Mouse (Mus musculus) testis, adult 2 months (tissue): ENCODE measurements around the gene Plin1. TPM values are rescaled to one million over a fixed set of nuclear protein-coding genes. Genes with fewer than 3 reads are reported as not detected.

Source experiments
- H3K27ac ChIP-seq: fragments of 200-500 bp; 2 replicates; pipeline ENCODE4 v1.5.1; 2012; ENCODE audit warnings: low read depth, low read length; ENCODE audit not compliant: control insufficient read depth, insufficient read depth
- H3K27me3 ChIP-seq: fragments of 200-500 bp; 2 replicates; pipeline ENCODE4 v1.6.1; 2012; ENCODE audit warnings: mild to moderate bottlenecking, low read length, moderate library complexity; ENCODE audit not compliant: control insufficient read depth, insufficient read depth
- H3K36me3 ChIP-seq: fragments of 200-500 bp; 2 replicates; pipeline ENCODE4 v1.6.1; 2012; ENCODE audit warnings: mild to moderate bottlenecking, low read length; ENCODE audit not compliant: control insufficient read depth, insufficient read depth
- H3K4me1 ChIP-seq: fragments of 200-500 bp; 2 replicates; pipeline ENCODE4 v1.6.1; 2012; ENCODE audit warnings: low read length; ENCODE audit not compliant: control insufficient read depth, insufficient read depth
- H3K4me3 ChIP-seq: fragments of 200-500 bp; 2 replicates; pipeline ENCODE4 v1.5.1; 2012; ENCODE audit warnings: low read depth, mild to moderate bottlenecking, low read length, moderate library complexity, mixed read lengths; ENCODE audit not compliant: control insufficient read depth
- CTCF ChIP-seq: fragments of 200-500 bp; IDR thresholded peaks from 2 replicates; pipeline ENCODE4 v1.5.1; 2012; ENCODE audit warnings: low read depth, mild to moderate bottlenecking, inconsistent platforms, low read length, moderate library complexity; ENCODE audit not compliant: control insufficient read depth, insufficient read depth, insufficient replicate concordance
- POLR2A ChIP-seq: fragments of 200-500 bp; IDR thresholded peaks from 2 replicates; pipeline ENCODE4 v1.6.1; 2012; ENCODE audit warnings: low read depth, mild to moderate bottlenecking, inconsistent platforms, low read length, moderate library complexity; ENCODE audit not compliant: control insufficient read depth
- polyA plus RNA-seq: library from polyadenylated mRNA; depleted of rRNA; stranded (reverse); fragments of >200 nt; gene quantifications from 2 replicates; pipeline ENCODE4 v1.2.3, GENCODE M21; 2012

Gene Plin1
- polyA plus RNA-seq, 1 experiment: 3.2 TPM

GRCm38 (mm10) chr7:79736511-79736910, 3.8 kb upstream of the Plin1 start:
- Histone ChIP-seq H3K27ac (no peak overlapping the region), H3K36me3 (peaks cover 8% of the 10 kb centered on the region), H3K4me1 (no peaks in the 10 kb centered on the region; the same call in none of the 2 replicates), H3K27me3 (no peaks in the 10 kb centered on the region), H3K4me3 (peak overlapping the region; percentile 73)
- TF ChIP-seq POLR2A: no peak
- no peak for TF ChIP-seq CTCF

- no peaks in the 10 kb centered on the region for H3K27me3 ChIP-seq
- H3K4me3 ChIP-seq: no peak overlapping the region
- H3K4me1 ChIP-seq: no peaks in the 10 kb centered on the region; the same call in none of the 2 replicates
- H3K36me3 ChIP-seq: peaks cover 8% of the 10 kb centered on the region
- TF ChIP-seq POLR2A (no peak), CTCF (no peak)
- H3K27ac ChIP-seq: no peak overlapping the region
Measured at GRCm38 (mm10) chr7:79734563-79734962, 1.9 kb upstream of the Plin1 start.

- no peaks in the 10 kb centered on the region for H3K27me3 ChIP-seq
- no peak for TF ChIP-seq CTCF
- no peaks in the 10 kb centered on the region for H3K36me3 ChIP-seq
Measured at GRCm38 (mm10) chr7:79731438-79731837, 1.3 kb downstream of the Plin1 start.

GRCm38 (mm10) chr7:79729743-79730370, 2.8 kb downstream of the Plin1 start:
- no peak overlapping the region for H3K27ac ChIP-seq
- no peak overlapping the region for H3K4me3 ChIP-seq
- no peaks in the 10 kb centered on the region for H3K27me3 ChIP-seq
- no peak for TF ChIP-seq POLR2A
- peak; percentile 36; the same call in 1 of the 2 replicates for TF ChIP-seq CTCF
- H3K36me3 ChIP-seq: no peaks in the 10 kb centered on the region
- H3K4me1 ChIP-seq: no peaks in the 10 kb centered on the region

More at GRCm38 (mm10) chr7:79731438-79731837, 1.3 kb downstream of the Plin1 start:
- Histone ChIP-seq H3K27ac (no peak overlapping the region), H3K4me3 (no peak overlapping the region), H3K4me1 (no peaks in the 10 kb centered on the region)

GRCm38 (mm10) chr7:79729169-79729568, 3.5 kb downstream of the Plin1 start:
- H3K36me3 ChIP-seq: no peaks in the 10 kb centered on the region
- H3K27me3 ChIP-seq: no peaks in the 10 kb centered on the region
- peak; percentile 86; the same call in 1 of the 2 replicates for TF ChIP-seq CTCF
- TF ChIP-seq POLR2A: no peak
- H3K27ac ChIP-seq: no peak overlapping the region
- H3K4me3 ChIP-seq: no peak overlapping the region
- H3K4me1 ChIP-seq: no peaks in the 10 kb centered on the region

GRCm38 (mm10) chr7:79728219-79728618, 4.5 kb downstream of the Plin1 start:
- no peak overlapping the region for H3K27ac ChIP-seq
- H3K4me1 ChIP-seq: no peaks in the 10 kb centered on the region
- TF ChIP-seq CTCF (peak; percentile 85), POLR2A (no peak)
- H3K36me3 ChIP-seq: no peaks in the 10 kb centered on the region
- H3K4me3 ChIP-seq: no peak overlapping the region
- no peaks in the 10 kb centered on the region for H3K27me3 ChIP-seq

GRCm38 (mm10) chr7:79727091-79727490, 5.6 kb downstream of the Plin1 start:
- no peaks in the 10 kb centered on the region for H3K27me3 ChIP-seq
- peak; percentile 73; the same call in 1 of the 2 replicates for TF ChIP-seq CTCF
- no peak for TF ChIP-seq POLR2A
- H3K27ac ChIP-seq: no peak overlapping the region
- no peak overlapping the region for H3K4me3 ChIP-seq
- H3K36me3 ChIP-seq: no peaks in the 10 kb centered on the region
- no peaks in the 10 kb centered on the region for H3K4me1 ChIP-seq

GRCm38 (mm10) chr7:79721386-79721977, 11.2 kb downstream of the Plin1 start:
- no peaks in the 10 kb centered on the region for H3K36me3 ChIP-seq
- peaks cover 6% of the 10 kb centered on the region for H3K4me1 ChIP-seq
- H3K4me3 ChIP-seq: peak overlapping the region; percentile 84
- TF ChIP-seq POLR2A (no peak), CTCF (no peak)
- H3K27ac ChIP-seq: 0 out of 2 replicates have a peak overlapping the region, but pooled peaks have one; percentile 23
- H3K27me3 ChIP-seq: no peaks in the 10 kb centered on the region
